Mouse (Mus musculus) CH12.LX (cell line): ENCODE data around the gene Atp5c1.

ENCODE experiments used
- CTCF ChIP-seq, 2 experiments: IDR thresholded peaks in 1 of 2; conservative IDR thresholded peaks in 1 of 2; 2 replicates each; pipeline ENCODE4 v1.5.1; 2011 to 2012; ENCODE audit warnings: low read depth in 2 of 2, low read length in 2 of 2, improper control_type of control experiment in 1 of 2, inconsistent platforms in 1 of 2, mild to moderate bottlenecking in 1 of 2, moderate library complexity in 1 of 2
- MAFK ChIP-seq: IDR thresholded peaks from 2 replicates; pipeline ENCODE4 v1.6.1; 2011; ENCODE audit warnings: low read length, improper control_type of control experiment; ENCODE audit not compliant: insufficient replicate concordance
- POLR2A ChIP-seq: IDR thresholded peaks from 2 replicates; pipeline ENCODE4 v1.6.1; 2011; ENCODE audit warnings: low read depth, mild to moderate bottlenecking, improper control_type of control experiment, low read length
- ZC3H11A ChIP-seq: IDR thresholded peaks from 2 replicates; pipeline ENCODE4 v1.6.1; 2012; ENCODE audit warnings: low read depth, mild to moderate bottlenecking, inconsistent platforms, low read length, improper control_type of control experiment

DNA sequence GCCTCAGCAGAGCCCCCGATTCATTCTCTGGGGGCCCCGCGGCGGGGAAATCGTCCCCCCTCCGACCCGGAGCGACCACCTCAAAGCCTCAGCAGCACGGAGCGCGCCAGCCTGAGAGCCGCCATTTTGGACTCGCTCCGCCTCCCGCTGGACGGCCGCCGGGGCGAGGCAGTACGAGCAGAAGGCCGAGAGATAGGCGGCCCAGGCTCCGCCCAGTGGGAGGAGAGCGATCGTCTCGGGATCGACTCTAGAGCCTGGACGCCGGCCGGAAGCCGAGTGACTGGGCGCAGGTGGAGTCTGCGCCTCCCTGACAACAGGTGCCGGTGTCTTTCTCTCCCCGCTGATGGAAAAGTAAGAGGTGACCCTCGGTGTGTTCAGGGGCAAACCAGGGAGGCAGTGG, 31.8 kb downstream of the Atp5c1 start, which contains the start of gene Taf3:
- TF ChIP-seq MAFK (no peak), CTCF (conservative IDR thresholded peaks at IDR 0.05 in 1 of 2, IDR thresholded peaks at IDR 0.05 in 1 of 2; ENCODE audit: low read depth in 2 of 2, low read length in 2 of 2) (no peak), POLR2A (peak; percentile 85), ZC3H11A (no peak)
